Comparison of ENCODE assay signal across 12 mouse cellular contexts in the genomic region with DNA sequence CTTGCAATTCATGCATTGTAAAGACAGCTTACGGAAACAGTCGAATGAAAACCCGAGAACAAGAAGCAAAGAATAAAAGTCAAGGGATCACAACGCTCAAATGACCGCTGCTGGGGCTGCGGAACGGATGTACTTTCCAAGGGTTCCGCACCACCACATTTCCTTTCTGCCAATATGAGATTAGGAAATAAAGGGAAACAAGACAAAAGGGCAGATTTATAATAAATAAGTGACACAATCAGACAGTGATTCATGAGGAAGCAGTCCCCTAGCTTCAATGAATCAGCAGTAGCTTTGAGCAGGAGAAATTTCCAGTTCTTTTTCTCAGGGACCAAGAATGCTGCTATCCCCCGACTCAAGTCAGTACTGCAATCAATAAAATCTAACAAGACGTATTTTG. TPM values are rescaled to one million over a fixed set of nuclear protein-coding genes. Genes with fewer than 3 reads are reported as not detected.
DNase-seq lines count a peak whose midpoint lies in the region; ATAC-seq and TF ChIP-seq lines count a peak whose summit lies in the region.
"Had no signal": no experiment of that assay in that cellular context is flagged by ENCODE, and none has a peak within 500 bp of the region (broad histone marks: within the 10 kb centered on the region; RNA-seq: fewer than 3 reads in every experiment).

No protein-coding gene starts in this region.

- peaks cover 15% of the 10 kb centered on the region for H3K4me1 ChIP-seq in kidney, embryonic 15.5 days
- peaks cover 4% of the 10 kb centered on the region for H3K4me1 ChIP-seq in cortical plate, adult 2 months (ENCODE audit: control insufficient read depth, insufficient read depth, low read length)
- H3K4me1 ChIP-seq in hindbrain, embryonic 11.5 days (replicated peaks; ENCODE audit: control insufficient read depth, insufficient read depth, low read length): no peaks in the 10 kb centered on the region
- peaks cover 20% of the 10 kb centered on the region for H3K4me1 ChIP-seq in midbrain, embryonic 11.5 days (ENCODE audit: control insufficient read depth, insufficient read depth, low read length)

- no peak overlapping the region for H3K9ac ChIP-seq in kidney, embryonic 15.5 days
- no peak overlapping the region for H3K9ac ChIP-seq in hindbrain, embryonic 11.5 days (ENCODE audit: low read depth, low read length)
- H3K9ac ChIP-seq in midbrain, embryonic 11.5 days (ENCODE audit: low read length): no peak overlapping the region
- H3K9ac ChIP-seq: liver, embryonic 14.5 days had no signal

- peak overlapping the region; percentile 12; the same call in 1 of the 2 replicates for H3K4me2 ChIP-seq in kidney, embryonic 15.5 days
- no peak overlapping the region for H3K4me2 ChIP-seq in hindbrain, embryonic 11.5 days (replicated peaks; ENCODE audit: low read depth, low read length)
- H3K4me2 ChIP-seq in midbrain, embryonic 11.5 days: peak overlapping the region; percentile 27
- H3K4me2 ChIP-seq: heart, embryonic 11.5 days had no signal

- 21% methylated on average over 10 of the region's 10 CpGs for WGBS in kidney, embryonic 15.5 days
- 46% methylated on average over 10 of the region's 10 CpGs for WGBS in hindbrain, embryonic 11.5 days
- 26% methylated on average over 10 of the region's 10 CpGs for WGBS in midbrain, embryonic 11.5 days

- H3K36me3 ChIP-seq in kidney, embryonic 15.5 days: no peaks in the 10 kb centered on the region
- no peaks in the 10 kb centered on the region for H3K36me3 ChIP-seq in hindbrain, embryonic 11.5 days (ENCODE audit: control insufficient read depth, insufficient read depth, low read length)
- no peaks in the 10 kb centered on the region for H3K36me3 ChIP-seq in midbrain, embryonic 11.5 days (ENCODE audit: control insufficient read depth, insufficient read depth, low read length)

- H3K27me3 ChIP-seq in kidney, embryonic 15.5 days: no peaks in the 10 kb centered on the region
- no peaks in the 10 kb centered on the region for H3K27me3 ChIP-seq in hindbrain, embryonic 11.5 days (ENCODE audit: control insufficient read depth, insufficient read depth, low read length)
- H3K27me3 ChIP-seq in midbrain, embryonic 11.5 days (ENCODE audit: control insufficient read depth, insufficient read depth, low read length): no peaks in the 10 kb centered on the region

- H3K9me3 ChIP-seq in kidney, embryonic 15.5 days (replicated peaks): no peaks in the 10 kb centered on the region
- H3K9me3 ChIP-seq in hindbrain, embryonic 11.5 days (ENCODE audit: control insufficient read depth, low read length): no peaks in the 10 kb centered on the region
- no peaks in the 10 kb centered on the region for H3K9me3 ChIP-seq in midbrain, embryonic 11.5 days (ENCODE audit: control insufficient read depth, low read length)

- H3K27ac ChIP-seq in kidney, embryonic 15.5 days: peak overlapping the region; percentile 41
- H3K27ac ChIP-seq in cortical plate, adult 2 months (ENCODE audit: insufficient read depth, low read length): peak overlapping the region; percentile 70; the same call in 1 of the 2 replicates
- H3K27ac ChIP-seq in hindbrain, embryonic 11.5 days (ENCODE audit: low read depth, low read length): peak overlapping the region; percentile 37; the same call in 1 of the 2 replicates
- peak overlapping the region; percentile 59; the same call in 1 of the 2 replicates for H3K27ac ChIP-seq in midbrain, embryonic 11.5 days (ENCODE audit: low read depth, low read length)
- H3K27ac ChIP-seq: liver, embryonic 14.5 days had no signal

- TF ChIP-seq POLR2A in cortical plate, adult 2 months (IDR thresholded peaks at IDR 0.05; ENCODE audit: extremely low read depth, insufficient read depth, low read length): no peak

- ATAC-seq in kidney, embryonic 15.5 days (replicated peaks; ENCODE audit: low FRiP score): no peak
- no peak for ATAC-seq in hindbrain, embryonic 11.5 days (ENCODE audit: low FRiP score)
- no peak for ATAC-seq in midbrain, embryonic 11.5 days (ENCODE audit: low FRiP score)

- TF ChIP-seq CTCF in cortical plate, adult 2 months (IDR thresholded peaks at IDR 0.05; ENCODE audit: extremely low read depth, insufficient read depth, low read length): no peak

- DNase-seq in kidney, postnatal 25 days: no peak
- peak; percentile 18 for DNase-seq in hindbrain, embryonic 11.5 days (ENCODE audit: low spot score)
- DNase-seq in midbrain, embryonic 11.5 days (ENCODE audit: low spot score, missing footprints): peak; percentile 92
- no peak for DNase-seq in gastrocnemius, adult 8-10 months (ENCODE audit: low spot score in 2 of 2)
- DNase-seq in thymus, postnatal 4 days: no peak
- no peak for DNase-seq in thymus, postnatal 14 days
- DNase-seq: spleen, adult 18-20 months had no signal

- H3K4me3 ChIP-seq in kidney, embryonic 15.5 days (replicated peaks): no peak overlapping the region
- no peak overlapping the region for H3K4me3 ChIP-seq in cortical plate, adult 2 months (ENCODE audit: insufficient read depth, low read length)
- H3K4me3 ChIP-seq in hindbrain, embryonic 11.5 days (ENCODE audit: low read depth, low read length): no peak overlapping the region
- no peak overlapping the region for H3K4me3 ChIP-seq in midbrain, embryonic 11.5 days (ENCODE audit: low read depth, low read length)

RNA-seq across cellular contexts. Expression of gene Pgm2l1, which starts 11.2 kb away (rescaled TPM):
- polyA plus RNA-seq in kidney, embryonic 15.5 days (2015; fragmentation: Nextera tagmentation; extraction: Ambion mirVana): 3.8 and 4.4 TPM in 2 replicates
- 91.0 and 97.7 TPM in 2 replicates for polyA plus RNA-seq in cortical plate, adult 2 months (2012; rRNA removed)
- polyA plus RNA-seq in hindbrain, embryonic 11.5 days (2014; fragmentation: Nextera tagmentation; extraction: Ambion mirVana): 9.1 and 14.9 TPM in 2 replicates
- 8.0 and 9.3 TPM in 2 replicates for polyA plus RNA-seq in midbrain, embryonic 11.5 days (2014; fragmentation: Nextera tagmentation; extraction: Ambion mirVana)
- 10 to 100 TPM; 22.7 to 24.6 (median 24.0) TPM for total RNA-seq in gastrocnemius, adult 8-10 months (2022)

RNA-seq across cellular contexts. Expression of gene Kcne3, which starts 39.7 kb away (rescaled TPM):
- polyA plus RNA-seq in kidney, embryonic 15.5 days (2015; fragmentation: Nextera tagmentation; extraction: Ambion mirVana): 5.1 and 5.9 TPM in 2 replicates
- 0.44 and 0.57 TPM in 2 replicates for polyA plus RNA-seq in cortical plate, adult 2 months (2012; rRNA removed)
- 3.4 and 3.9 TPM in 2 replicates for polyA plus RNA-seq in hindbrain, embryonic 11.5 days (2014; fragmentation: Nextera tagmentation; extraction: Ambion mirVana)
- polyA plus RNA-seq in midbrain, embryonic 11.5 days (2014; fragmentation: Nextera tagmentation; extraction: Ambion mirVana): 1.1 and 3.0 TPM in 2 replicates
- total RNA-seq in gastrocnemius, adult 8-10 months (2022): 1 to 10 TPM in 1 of 4 experiments, under 1 TPM in 2, not detected in 1; 0.29 to 1.0 (median 0.89) TPM
- total RNA-seq: ES-E14 had no signal

RNA-seq across cellular contexts. Expression of gene Lipt2, which starts 56.9 kb away (rescaled TPM):
- 21.5 TPM in 2 replicates for polyA plus RNA-seq in kidney, embryonic 15.5 days (2015; fragmentation: Nextera tagmentation; extraction: Ambion mirVana)
- 7.8 and 8.9 TPM in 2 replicates for polyA plus RNA-seq in cortical plate, adult 2 months (2012; rRNA removed)
- 20.8 and 23.7 TPM in 2 replicates for polyA plus RNA-seq in hindbrain, embryonic 11.5 days (2014; fragmentation: Nextera tagmentation; extraction: Ambion mirVana)
- 16.7 and 18.7 TPM in 2 replicates for polyA plus RNA-seq in midbrain, embryonic 11.5 days (2014; fragmentation: Nextera tagmentation; extraction: Ambion mirVana)
- total RNA-seq in gastrocnemius, adult 8-10 months (2022): 1 to 10 TPM; 4.1 to 5.6 (median 4.5) TPM

Comparison
In these comparisons a context has a peak if more than half of its experiments do, and no peak if none do; other contexts are left out.
1. DNase-seq: peak in hindbrain, embryonic 11.5 days (single experiment) and midbrain, embryonic 11.5 days (single experiment); none in kidney, postnatal 25 days (0 of 2), gastrocnemius, adult 8-10 months (0 of 2), thymus, postnatal 4 days (single experiment) and thymus, postnatal 14 days (single experiment).
2. Peak in every context shown above with its lines, with median percentiles within 50 percentile points of each other: H3K27ac ChIP-seq.